Mouse (Mus musculus) C2C12 (cell line): ENCODE data around the gene Rubcnl.

Experiments used
- CTCF ChIP-seq: IDR thresholded peaks from one replicate; pipeline ENCODE4 v1.5.1; 2011; ENCODE audit not compliant: control insufficient read depth, insufficient read depth, insufficient read length
- MAX ChIP-seq: IDR thresholded peaks from one replicate; pipeline ENCODE4 v1.6.1; 2011; ENCODE audit warnings: mild to moderate bottlenecking, control low read depth
- MYOG ChIP-seq: IDR thresholded peaks from one replicate; pipeline ENCODE4 v1.6.1; 2011; ENCODE audit not compliant: control insufficient read depth, insufficient read length; ENCODE audit errors: extremely low read depth
- USF1 ChIP-seq: IDR thresholded peaks from one replicate; pipeline ENCODE4 v1.6.1; 2011; ENCODE audit warnings: low read depth, mild to moderate bottlenecking, control low read depth, moderate library complexity

DNA sequence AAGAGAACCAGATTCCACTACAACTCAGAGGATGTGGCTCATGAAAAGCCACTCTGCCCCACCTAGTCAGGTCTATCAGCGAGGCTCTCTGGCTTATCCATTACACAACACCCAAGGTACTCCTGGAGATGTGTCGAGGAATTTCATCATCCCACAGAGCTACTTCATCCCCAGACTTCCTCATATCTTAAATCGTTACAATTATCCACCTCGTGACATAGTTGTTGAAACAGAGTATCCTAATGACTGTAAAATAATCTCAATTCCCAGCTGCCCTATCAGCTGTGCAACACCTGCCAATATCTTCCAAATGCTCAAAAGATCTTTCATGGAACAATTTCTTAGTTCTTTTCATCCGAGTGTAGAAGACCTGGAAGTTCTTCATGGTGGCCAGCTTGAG is 32.7 kb upstream of the Rubcnl start:
- no peak for TF ChIP-seq CTCF
- TF ChIP-seq USF1 = no peak
- TF ChIP-seq MAX = no peak
- no peak for TF ChIP-seq MYOG
